Mouse (Mus musculus) neural tube, embryonic 13.5 days (tissue): ENCODE data around the gene Tac2. TPM values are rescaled to one million over a fixed set of nuclear protein-coding genes. Genes with fewer than 3 reads are reported as not detected.
A peak's percentile ranks its signal among the peaks of the same experiment; 100 is the strongest.

Experiments
- ATAC-seq: fragments of 200-750 bp; cut with Nextera tagmentation; 2 replicates; pipeline ENCODE4 v1.8.0; 2017; ENCODE audit warnings: low read depth, mild to moderate bottlenecking, moderate TSS enrichment, moderate library complexity
- H3K27ac ChIP-seq: fragments of 300-500 bp; sonication (generic); replicated peaks from 2 replicates; pipeline ENCODE4 v1.5.1; 2015; ENCODE audit warnings: moderate library complexity, mild to moderate bottlenecking, inconsistent platforms
- H3K27me3 ChIP-seq: fragments of 300-500 bp; sonication (generic); 2 replicates; pipeline ENCODE4 v1.6.1; 2015; ENCODE audit warnings: mild to moderate bottlenecking, inconsistent platforms
- H3K36me3 ChIP-seq: fragments of 300-500 bp; sonication (generic); 2 replicates; pipeline ENCODE4 v1.6.1; 2015; ENCODE audit warnings: mild to moderate bottlenecking, inconsistent platforms
- H3K4me1 ChIP-seq: fragments of 300-500 bp; sonication (generic); replicated peaks from 2 replicates; pipeline ENCODE4 v1.6.1; 2015; ENCODE audit warnings: inconsistent platforms
- H3K4me2 ChIP-seq: fragments of 300-500 bp; sonication (generic); 2 replicates; pipeline ENCODE4 v1.6.1; 2015; ENCODE audit warnings: inconsistent platforms, mild to moderate bottlenecking, moderate library complexity
- H3K4me3 ChIP-seq: fragments of 300-500 bp; sonication (generic); 2 replicates; pipeline ENCODE4 v1.5.1; 2015; ENCODE audit warnings: mild to moderate bottlenecking, inconsistent platforms
- H3K9ac ChIP-seq: fragments of 300-500 bp; sonication (generic); 2 replicates; pipeline ENCODE4 v1.6.1; 2015; ENCODE audit warnings: moderate library complexity, mild to moderate bottlenecking, inconsistent platforms
- H3K9me3 ChIP-seq: fragments of 300-500 bp; sonication (generic); 2 replicates; pipeline ENCODE4 v1.6.1; 2016; ENCODE audit warnings: inconsistent platforms
- WGBS: fragments of 180-500 bp; shearing (Covaris S2); methylation state at CpG from one replicate; pipeline ENCODE4 v1.1.7; 2015; 5-methylcytosine and 5-hydroxymethylcytosine counted together
- polyA plus RNA-seq: library from polyadenylated mRNA; unstranded; fragments of >200 nt; fragmentation: Nextera tagmentation; extraction: Ambion mirVana; gene quantifications from 2 replicates; pipeline ENCODE4 v1.2.1, GENCODE M21; 2015

Gene Tac2
- polyA plus RNA-seq, 1 experiment from 2014 or later, result 0.31 TPM

- Histone ChIP-seq H3K4me1 (peaks cover 20% of the 10 kb centered on the region), H3K4me3 (no peak overlapping the region), H3K9ac (no peak overlapping the region; the same call in 1 of the 2 replicates), H3K27ac (no peak overlapping the region; the same call in 1 of the 2 replicates), H3K27me3 (no peaks in the 10 kb centered on the region), H3K4me2 (no peak overlapping the region), H3K36me3 (no peaks in the 10 kb centered on the region), H3K9me3 (no peaks in the 10 kb centered on the region)
- WGBS, result 24% methylated on average over 9 of the region's 9 CpGs
- ATAC-seq, result no peak
These were observed 6.6 kb downstream of the Tac2 start for GRCm38 (mm10) chr10:127730933-127731310.

DNA sequence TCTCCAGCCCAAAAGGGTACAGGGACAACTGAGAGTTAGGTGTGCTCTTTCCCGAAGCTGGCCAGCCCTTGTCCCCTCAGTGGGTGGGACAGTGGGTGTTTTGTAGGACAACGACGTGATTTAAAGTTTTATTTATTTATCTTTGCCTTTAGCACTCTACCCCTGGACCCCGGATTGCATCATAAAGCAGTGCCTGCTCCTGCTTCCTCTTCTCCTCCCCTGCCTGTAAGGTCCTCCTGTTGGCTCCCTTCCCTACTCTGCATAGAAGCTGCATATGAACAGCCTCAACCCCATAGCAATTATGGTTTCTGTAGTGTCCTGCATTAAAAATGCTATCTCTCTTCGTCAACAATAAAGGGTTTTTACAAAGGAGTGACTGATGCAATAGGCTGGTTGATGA, 7.1 kb downstream of the Tac2 start:
- no peaks in the 10 kb centered on the region for H3K36me3 ChIP-seq
- H3K9ac ChIP-seq, result no peak overlapping the region; the same call in 1 of the 2 replicates
- ATAC-seq, result no peak
- H3K27ac ChIP-seq, result no peak overlapping the region
- 19% methylated on average over 5 of the region's 5 CpGs for WGBS
- H3K4me2 ChIP-seq, result no peak overlapping the region
- H3K27me3 ChIP-seq, result no peaks in the 10 kb centered on the region
- no peaks in the 10 kb centered on the region for H3K9me3 ChIP-seq
- H3K4me3 ChIP-seq, result no peak overlapping the region
- H3K4me1 ChIP-seq, result peaks cover 20% of the 10 kb centered on the region

DNA sequence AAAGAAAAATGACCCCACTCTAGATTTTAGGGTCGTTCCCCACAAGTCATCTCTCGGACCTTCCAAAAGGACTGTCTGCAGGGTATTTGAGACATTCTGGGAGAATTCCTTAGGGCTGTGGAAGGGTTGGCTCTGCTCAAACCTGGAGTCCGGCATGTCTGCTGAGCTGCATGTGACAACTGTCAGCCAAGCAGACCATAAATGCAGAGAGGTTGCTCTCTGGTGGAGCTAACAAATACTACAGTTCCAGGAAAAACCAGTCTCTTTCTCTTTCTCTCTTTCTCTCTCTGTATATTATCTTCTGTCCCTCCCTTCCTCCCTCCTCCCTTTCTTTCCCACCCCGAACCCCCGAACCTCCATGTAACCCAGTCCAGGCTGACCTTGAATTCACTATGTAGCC, 10.2 kb downstream of the Tac2 start:
- H3K9ac ChIP-seq, result no peak overlapping the region
- H3K4me1 ChIP-seq, result peaks cover 23% of the 10 kb centered on the region
- H3K27ac ChIP-seq, result no peak overlapping the region
- H3K4me3 ChIP-seq, result no peak overlapping the region
- H3K4me2 ChIP-seq, result no peak overlapping the region
- ATAC-seq, result no peak
- no peaks in the 10 kb centered on the region for H3K9me3 ChIP-seq
- 55% methylated on average over 5 of the region's 5 CpGs for WGBS
- no peaks in the 10 kb centered on the region for H3K36me3 ChIP-seq
- H3K27me3 ChIP-seq, result no peaks in the 10 kb centered on the region; the same call in 1 of the 2 replicates

DNA sequence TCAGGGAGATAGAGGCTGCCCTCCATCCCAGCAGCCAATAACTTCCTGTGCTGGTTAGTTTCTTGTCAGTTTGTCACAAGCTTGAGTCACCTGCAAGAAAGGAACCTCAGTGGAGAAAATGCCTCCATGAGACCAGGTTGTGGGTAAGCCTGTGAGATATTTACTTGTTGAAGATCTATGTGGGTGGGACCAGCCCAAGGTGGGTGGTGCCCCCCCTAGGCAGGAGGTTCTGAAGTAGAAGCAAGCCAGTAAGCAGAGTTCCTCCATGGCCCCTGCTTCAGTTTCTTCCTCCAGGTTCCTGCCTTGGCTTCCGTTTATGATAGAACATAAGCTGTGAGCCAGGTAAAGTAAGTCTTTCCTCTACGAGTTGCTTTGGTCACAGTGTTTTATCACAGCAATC, 12.0 kb downstream of the Tac2 start:
- Histone ChIP-seq H3K27me3 (no peaks in the 10 kb centered on the region; the same call in 1 of the 2 replicates), H3K36me3 (peaks cover 1% of the 10 kb centered on the region; the same call in 1 of the 2 replicates), H3K4me1 (peaks cover 23% of the 10 kb centered on the region), H3K4me3 (no peak overlapping the region), H3K9ac (no peak overlapping the region), H3K27ac (no peak overlapping the region), H3K9me3 (no peaks in the 10 kb centered on the region), H3K4me2 (no peak overlapping the region)
- WGBS, result 83% methylated on average over 2 of the region's 2 CpGs
- no peak for ATAC-seq

DNA sequence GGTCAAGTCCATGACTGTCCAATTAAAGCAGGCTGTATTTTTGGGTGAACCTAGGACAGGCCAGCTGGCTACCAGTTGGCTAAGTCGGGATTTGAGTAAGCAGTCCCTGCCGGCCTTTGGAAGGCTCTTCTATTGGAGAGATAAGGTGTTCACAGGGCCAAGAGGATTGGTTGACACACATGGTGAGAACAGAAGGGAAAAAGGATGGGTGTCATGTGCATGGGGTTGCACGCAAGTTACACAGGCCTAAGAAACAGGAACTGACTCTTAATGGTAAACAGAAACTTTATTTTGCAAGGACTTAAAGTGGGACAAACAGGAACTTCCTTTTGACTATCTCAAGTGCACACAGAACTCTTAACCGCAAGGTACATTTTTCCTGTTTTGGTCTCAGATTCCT, 12.6 kb downstream of the Tac2 start:
- H3K9ac ChIP-seq, result no peak overlapping the region
- no peak for ATAC-seq
- peaks cover 21% of the 10 kb centered on the region for H3K4me1 ChIP-seq
- H3K9me3 ChIP-seq, result no peaks in the 10 kb centered on the region
- H3K4me2 ChIP-seq, result no peak overlapping the region
- no peaks in the 10 kb centered on the region; the same call in 1 of the 2 replicates for H3K27me3 ChIP-seq
- H3K4me3 ChIP-seq, result no peak overlapping the region
- no peak overlapping the region for H3K27ac ChIP-seq
- 73% methylated on average over 4 of the region's 4 CpGs for WGBS
- peaks cover 8% of the 10 kb centered on the region for H3K36me3 ChIP-seq

DNA sequence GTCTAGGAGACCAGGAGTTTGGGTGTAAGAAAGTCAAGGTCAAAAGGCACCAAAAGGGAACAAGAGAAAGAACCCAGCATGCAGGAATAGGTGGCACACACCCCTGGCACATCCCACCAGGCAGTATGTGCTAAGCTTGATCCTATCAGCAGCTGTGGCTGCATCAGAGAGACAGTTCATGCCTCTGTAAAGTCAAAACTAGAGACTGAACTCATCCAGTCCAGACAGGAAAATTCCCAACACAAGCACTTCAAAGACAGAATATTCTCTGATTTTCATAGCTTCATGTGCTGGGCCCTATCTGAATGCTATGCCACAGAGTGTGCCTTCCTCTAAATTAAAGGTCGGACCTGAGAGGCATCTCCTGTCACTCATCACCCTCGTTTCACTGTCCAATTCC, 13.3 kb downstream of the Tac2 start:
- H3K27me3 ChIP-seq, result no peaks in the 10 kb centered on the region; the same call in 1 of the 2 replicates
- no peak for ATAC-seq
- 30% methylated on average over 2 of the region's 2 CpGs for WGBS

GRCm38 (mm10) chr10:127738151-127738882, 14.0 kb downstream of the Tac2 start:
- H3K27ac ChIP-seq, result no peak overlapping the region
- peaks cover 22% of the 10 kb centered on the region for H3K36me3 ChIP-seq
- H3K9ac ChIP-seq, result no peak overlapping the region
- no peaks in the 10 kb centered on the region; the same call in 1 of the 2 replicates for H3K27me3 ChIP-seq
- H3K4me1 ChIP-seq, result peaks cover 21% of the 10 kb centered on the region
- no peak overlapping the region for H3K4me3 ChIP-seq
- WGBS, result 54% methylated on average over 13 of the region's 13 CpGs
- no peak overlapping the region; the same call in 1 of the 2 replicates for H3K4me2 ChIP-seq
- no peak for ATAC-seq
- no peaks in the 10 kb centered on the region for H3K9me3 ChIP-seq

More for the DNA sequence above, 13.3 kb downstream of the Tac2 start:
- H3K4me2 ChIP-seq, result no peak overlapping the region
- no peak overlapping the region for H3K27ac ChIP-seq
- peaks cover 14% of the 10 kb centered on the region for H3K36me3 ChIP-seq
- peaks cover 21% of the 10 kb centered on the region for H3K4me1 ChIP-seq
- no peaks in the 10 kb centered on the region for H3K9me3 ChIP-seq
- H3K4me3 ChIP-seq, result no peak overlapping the region
- no peak overlapping the region for H3K9ac ChIP-seq

GRCm38 (mm10) chr10:127739083-127739660, 14.9 kb downstream of the Tac2 start, which contains the start of gene Zbtb39:
Gene Zbtb39, plus strand, starts transcription at chr10:127739538.
- peak within 1 kb of the TSS; percentile 95 for H3K4me3 ChIP-seq
- no peaks in the 10 kb centered on the region for H3K9me3 ChIP-seq
- peak within 1 kb of the TSS; percentile 83 for H3K27ac ChIP-seq
- H3K27me3 ChIP-seq, result no peaks in the 10 kb centered on the region; the same call in 1 of the 2 replicates
- H3K4me2 ChIP-seq, result peak within 1 kb of the TSS; percentile 78
- 4% methylated on average over 17 of the region's 61 CpGs for WGBS
- H3K4me1 ChIP-seq, result peaks cover 21% of the 10 kb centered on the region
- peak within 1 kb of the TSS; percentile 98 for H3K9ac ChIP-seq
- H3K36me3 ChIP-seq, result peaks cover 30% of the 10 kb centered on the region
- peak; percentile 86 for ATAC-seq

DNA sequence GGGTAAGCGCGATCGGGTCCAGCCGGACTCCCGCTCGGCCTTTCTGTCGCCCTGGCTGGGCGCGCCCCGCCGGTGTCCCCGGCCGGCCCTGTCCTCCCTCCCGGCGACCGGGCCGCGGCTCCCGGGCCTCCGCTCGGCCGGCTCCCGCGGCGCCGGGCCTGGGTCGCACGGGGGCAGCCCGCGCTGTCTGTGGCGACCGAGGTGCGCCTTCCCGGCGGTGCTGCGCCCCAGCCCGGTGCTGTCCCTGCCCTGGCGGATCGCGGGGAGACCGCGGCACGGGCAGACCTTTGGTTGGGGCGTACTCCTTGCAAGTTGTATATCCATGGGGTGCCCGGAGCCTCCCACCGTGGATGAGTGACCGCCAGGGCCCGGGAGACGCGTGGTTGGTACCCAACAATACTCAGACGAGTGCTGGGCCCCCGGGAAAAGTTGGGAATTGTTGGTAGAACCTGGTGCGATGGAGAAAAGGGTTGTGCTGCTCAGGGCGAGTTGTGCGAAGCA, 15.4 kb downstream of the Tac2 start:
- Histone ChIP-seq H3K27me3 (no peaks in the 10 kb centered on the region; the same call in 1 of the 2 replicates), H3K4me2 (peak overlapping the region; percentile 78), H3K9me3 (no peaks in the 10 kb centered on the region), H3K36me3 (peaks cover 36% of the 10 kb centered on the region), H3K4me1 (peaks cover 21% of the 10 kb centered on the region), H3K27ac (peak overlapping the region; percentile 83), H3K9ac (peak overlapping the region; percentile 98), H3K4me3 (peak overlapping the region; percentile 95)
- peak; percentile 74 for ATAC-seq
- WGBS, result under 1% methylated on average over 43 of the region's 55 CpGs

- WGBS, result 66% methylated on average over 5 of the region's 5 CpGs
- Histone ChIP-seq H3K27me3 (no peaks in the 10 kb centered on the region), H3K9ac (no peak overlapping the region), H3K4me1 (peaks cover 32% of the 10 kb centered on the region), H3K27ac (no peak overlapping the region), H3K4me3 (no peak overlapping the region), H3K9me3 (no peaks in the 10 kb centered on the region), H3K36me3 (peaks cover 72% of the 10 kb centered on the region), H3K4me2 (no peak overlapping the region)
- no peak for ATAC-seq
These were observed 20.4 kb downstream of the Tac2 start for GRCm38 (mm10) chr10:127744661-127745060.

- H3K27me3 ChIP-seq, result no peaks in the 10 kb centered on the region
- 78% methylated on average over 5 of the region's 5 CpGs for WGBS
These were observed 21.6 kb downstream of the Tac2 start for GRCm38 (mm10) chr10:127745886-127746285.

GRCm38 (mm10) chr10:127747254-127747653, 23.0 kb downstream of the Tac2 start:
- Histone ChIP-seq H3K36me3 (peaks cover 61% of the 10 kb centered on the region), H3K27me3 (no peaks in the 10 kb centered on the region), H3K9me3 (no peaks in the 10 kb centered on the region), H3K4me3 (no peak overlapping the region), H3K4me1 (peaks cover 26% of the 10 kb centered on the region), H3K27ac (no peak overlapping the region), H3K4me2 (no peak overlapping the region), H3K9ac (no peak overlapping the region)
- WGBS, result 92% methylated on average over 8 of the region's 8 CpGs
- ATAC-seq, result no peak

More at GRCm38 (mm10) chr10:127745886-127746285, 21.6 kb downstream of the Tac2 start:
- Histone ChIP-seq H3K9me3 (no peaks in the 10 kb centered on the region), H3K4me1 (peaks cover 31% of the 10 kb centered on the region), H3K4me3 (no peak overlapping the region), H3K27ac (no peak overlapping the region), H3K9ac (no peak overlapping the region), H3K4me2 (no peak overlapping the region), H3K36me3 (peaks cover 72% of the 10 kb centered on the region)
- ATAC-seq, result no peak
